Mouse (Mus musculus) kidney, adult 2 months (tissue): Measurements from ENCODE around the gene H2-DMa.

Experiments
- CTCF ChIP-seq: fragments of 200-500 bp; conservative IDR thresholded peaks from 2 replicates; pipeline ENCODE4 v1.5.1; 2011; ENCODE audit warnings: low read depth, mild to moderate bottlenecking, control low read depth, low read length, moderate library complexity, mixed read lengths; ENCODE audit not compliant: insufficient read depth, insufficient read length
- POLR2A ChIP-seq: fragments of 200-500 bp; IDR thresholded peaks from one replicate; pipeline ENCODE4 v1.6.1; 2011; ENCODE audit warnings: low read depth, low read length, control low read depth

DNA sequence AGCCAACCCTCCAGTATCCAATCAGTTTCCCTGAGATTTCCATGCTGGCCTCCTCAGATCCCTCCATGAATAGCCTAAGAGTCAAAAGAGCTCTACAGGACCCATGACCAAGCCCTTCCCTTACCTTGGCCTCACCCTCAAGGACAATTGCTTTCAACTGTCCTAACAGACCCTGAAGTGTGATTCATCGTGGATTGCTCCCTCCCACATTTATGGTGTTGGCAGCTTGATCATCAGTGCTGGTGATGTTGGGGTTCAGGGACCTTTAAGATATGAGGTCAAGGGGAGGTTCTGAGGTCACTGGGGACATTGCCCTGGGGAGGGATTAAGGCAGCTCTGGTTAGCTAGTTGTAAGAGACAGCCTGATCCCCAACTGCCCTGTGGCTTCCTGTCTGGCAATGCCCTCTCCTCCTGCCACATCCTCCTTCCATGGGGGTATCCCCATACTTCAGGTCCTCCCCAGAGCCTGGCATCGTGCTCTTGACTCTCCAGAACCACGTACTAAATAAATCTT, 22.8 kb upstream of the H2-DMa start:
- TF ChIP-seq CTCF (no peak), POLR2A (no peak)
